Mouse (Mus musculus) gastrocnemius, postnatal 14 days (tissue): ENCODE results near the gene Mad2l2. TPM values are rescaled to one million over a fixed set of nuclear protein-coding genes. Genes with fewer than 3 reads are reported as not detected.
A peak's percentile ranks its signal among the peaks of the same experiment; 100 is the strongest.

Source experiments
- DNase-seq: peaks from one replicate; pipeline ENCODE4 v3.0.0; 2021; ENCODE audit warnings: mixed read lengths
- intact Hi-C: fragments of 180-260 bp; cut with DNase I; formaldehyde crosslinking; loops from one replicate; pipeline ENCODE4 v1.15.1; 2025; ENCODE audit warnings: low total_unique reads
- long read RNA-seq, 2 experiments: library from polyadenylated mRNA; stranded (forward); transcript quantifications; one replicate each; pipeline ENCODE4 v2.0.0; 2021
- total RNA-seq, 2 experiments: library from RNA; stranded (reverse); gene quantifications; 2 replicates each; pipeline ENCODE4 v1.2.3; 2021

Gene Mad2l2
- 10 to 100 TPM; 11.5 to 12.9 TPM for total RNA-seq
- long read RNA-seq, experiment 1, transcript Mad2l2-201 (8 exons, 1,535 nt) = major isoform, 17 of 24 reads
- long read RNA-seq, experiment 1, partial matches to known transcripts = 0 of 24 reads
- long read RNA-seq, experiment 1, other reads (novel, unspliced or antisense) = 6 of 24 reads
- long read RNA-seq, experiment 2, transcript Mad2l2-201 (8 exons, 1,535 nt) = major isoform, 7 of 11 reads
- long read RNA-seq, experiment 2, partial matches to known transcripts = 0 of 11 reads
- long read RNA-seq, experiment 2, other reads (novel, unspliced or antisense) = 4 of 11 reads

- no peak for DNase-seq
- intact Hi-C loops = no loop called here
Measured at GRCm38 (mm10) chr4:148130133-148130532, at the start of gene Mad2l2. Gene Mad2l2 (plus strand): TSS chr4:148130384.

- intact Hi-C loops = no loop called here
- DNase-seq = no peak
Measured at GRCm38 (mm10) chr4:148080597-148080973, 49.6 kb upstream of the Mad2l2 start.

GRCm38 (mm10) chr4:148081201-148081600, 49.0 kb upstream of the Mad2l2 start:
- no peak for DNase-seq
- intact Hi-C loops = no loop called here

GRCm38 (mm10) chr4:148082257-148083044, 47.7 kb upstream of the Mad2l2 start:
- intact Hi-C loops = no loop called here
- DNase-seq = peak; percentile 66

- DNase-seq = peak; percentile 59
- intact Hi-C loops = no loop called here
Measured at GRCm38 (mm10) chr4:148083176-148083899, 46.8 kb upstream of the Mad2l2 start.

- peak; percentile 76 for DNase-seq
- intact Hi-C loops = no loop called here
Measured at GRCm38 (mm10) chr4:148084261-148084714, 45.9 kb upstream of the Mad2l2 start.

- DNase-seq = no peak
- intact Hi-C loops = no loop called here
Measured at GRCm38 (mm10) chr4:148085131-148085906, 44.9 kb upstream of the Mad2l2 start.

GRCm38 (mm10) chr4:148085907-148086305, 44.3 kb upstream of the Mad2l2 start:
- intact Hi-C loops = no loop called here
- DNase-seq = no peak

- intact Hi-C loops = no loop called here
- DNase-seq = peak; percentile 53
Measured at GRCm38 (mm10) chr4:148087091-148087906, 42.9 kb upstream of the Mad2l2 start.

- intact Hi-C loops = no loop called here
- DNase-seq = peak; percentile 96
Measured at GRCm38 (mm10) chr4:148087907-148088527, 42.2 kb upstream of the Mad2l2 start, which contains the start of gene Agtrap. Gene Agtrap (minus strand): TSS chr4:148088031.

GRCm38 (mm10) chr4:148089166-148089565, 41.0 kb upstream of the Mad2l2 start:
- intact Hi-C loops = no loop called here
- no peak for DNase-seq

- intact Hi-C loops = no loop called here
- DNase-seq = no peak
Measured at GRCm38 (mm10) chr4:148091181-148091580, 39.0 kb upstream of the Mad2l2 start.

- no peak for DNase-seq
- intact Hi-C loops = no loop called here
Measured at GRCm38 (mm10) chr4:148092551-148093271, 37.5 kb upstream of the Mad2l2 start.

GRCm38 (mm10) chr4:148094161-148094560, 36.0 kb upstream of the Mad2l2 start:
- DNase-seq = no peak
- intact Hi-C loops = no loop called here

GRCm38 (mm10) chr4:148095081-148095480, 35.1 kb upstream of the Mad2l2 start:
- no peak for DNase-seq
- intact Hi-C loops = no loop called here

GRCm38 (mm10) chr4:148097936-148098335, 32.2 kb upstream of the Mad2l2 start:
- no peak for DNase-seq
- intact Hi-C loops = no loop called here

GRCm38 (mm10) chr4:148098666-148099065, 31.5 kb upstream of the Mad2l2 start:
- intact Hi-C loops = no loop called here

More at GRCm38 (mm10) chr4:148098666-148099065, 31.5 kb upstream of the Mad2l2 start:
- DNase-seq = no peak
